Mouse (Mus musculus) erythroblast, embryonic 14.5 days (primary cell): ENCODE measurements around the gene Macrod2. TPM values are rescaled to one million over a fixed set of nuclear protein-coding genes. Genes with fewer than 3 reads are reported as not detected.

ENCODE experiments used
- H3K27me3 ChIP-seq: 2 replicates; pipeline ENCODE4 v1.6.1; 2012; ENCODE audit warnings: inconsistent platforms; ENCODE audit not compliant: control insufficient read depth
- H3K36me3 ChIP-seq: 2 replicates; pipeline ENCODE4 v1.6.1; 2012; ENCODE audit warnings: mild to moderate bottlenecking, inconsistent platforms; ENCODE audit not compliant: control insufficient read depth
- H3K4me1 ChIP-seq: 2 replicates; pipeline ENCODE4 v1.6.1; 2012; ENCODE audit warnings: inconsistent platforms; ENCODE audit not compliant: control insufficient read depth
- H3K4me3 ChIP-seq: replicated peaks from 2 replicates; pipeline ENCODE3; 2012; ENCODE audit warnings: moderate library complexity, mild to moderate bottlenecking, inconsistent platforms
- H3K9me3 ChIP-seq: 2 replicates; pipeline ENCODE4 v1.6.1; 2012; ENCODE audit warnings: low read length, inconsistent platforms, mixed read lengths; ENCODE audit not compliant: control insufficient read depth
- GATA1 ChIP-seq: IDR thresholded peaks from 2 replicates; pipeline ENCODE4 v1.6.1; 2012; ENCODE audit warnings: low read length, inconsistent platforms, mixed read lengths
- TAL1 ChIP-seq: IDR thresholded peaks from 3 replicates; pipeline ENCODE4 v1.6.1; 2012; ENCODE audit warnings: low read length, inconsistent platforms, mixed read lengths
- polyA plus RNA-seq: library from polyadenylated mRNA; stranded (reverse); fragments of >175 nt; gene quantifications from 2 replicates; pipeline ENCODE4 v1.2.3, GENCODE M21; 2012

Gene Macrod2
- polyA plus RNA-seq, 1 experiment: 0.81 TPM

- Histone ChIP-seq H3K9me3 (no peaks in the 10 kb centered on the region; the same call in 1 of the 2 replicates), H3K27me3 (no peaks in the 10 kb centered on the region), H3K4me1 (no peaks in the 10 kb centered on the region), H3K36me3 (no peaks in the 10 kb centered on the region), H3K4me3 (no peak overlapping the region)
- TF ChIP-seq TAL1 (no peak), GATA1 (no peak)
Observed at GRCm38 (mm10) chr2:141158161-141158560, 763.1 kb downstream of the Macrod2 start.

- Histone ChIP-seq H3K27me3 (no peaks in the 10 kb centered on the region), H3K4me3 (no peak overlapping the region), H3K4me1 (no peaks in the 10 kb centered on the region), H3K9me3 (no peaks in the 10 kb centered on the region), H3K36me3 (no peaks in the 10 kb centered on the region)
- no peak for TF ChIP-seq GATA1
- TF ChIP-seq TAL1: no peak
Observed at GRCm38 (mm10) chr2:141163918-141164317, 768.8 kb downstream of the Macrod2 start.

- Histone ChIP-seq H3K9me3 (no peaks in the 10 kb centered on the region), H3K36me3 (no peaks in the 10 kb centered on the region), H3K27me3 (no peaks in the 10 kb centered on the region), H3K4me1 (no peaks in the 10 kb centered on the region), H3K4me3 (no peak overlapping the region)
- TF ChIP-seq GATA1 (no peak), TAL1 (no peak)
Observed at GRCm38 (mm10) chr2:141169586-141169985, 774.5 kb downstream of the Macrod2 start.

- Histone ChIP-seq H3K36me3 (no peaks in the 10 kb centered on the region), H3K4me3 (no peak overlapping the region), H3K27me3 (no peaks in the 10 kb centered on the region), H3K9me3 (no peaks in the 10 kb centered on the region), H3K4me1 (no peaks in the 10 kb centered on the region)
- no peak for TF ChIP-seq GATA1
- no peak for TF ChIP-seq TAL1
Observed at GRCm38 (mm10) chr2:141173167-141173566, 778.1 kb downstream of the Macrod2 start.

GRCm38 (mm10) chr2:141173607-141174006, 778.5 kb downstream of the Macrod2 start:
- H3K4me3 ChIP-seq: no peak overlapping the region
- no peaks in the 10 kb centered on the region for H3K4me1 ChIP-seq
- H3K9me3 ChIP-seq: no peaks in the 10 kb centered on the region
- no peaks in the 10 kb centered on the region for H3K27me3 ChIP-seq
- TF ChIP-seq GATA1 (no peak), TAL1 (no peak)
- H3K36me3 ChIP-seq: no peaks in the 10 kb centered on the region

GRCm38 (mm10) chr2:141180656-141181055, 785.5 kb downstream of the Macrod2 start:
- Histone ChIP-seq H3K4me1 (no peaks in the 10 kb centered on the region), H3K9me3 (no peaks in the 10 kb centered on the region), H3K36me3 (no peaks in the 10 kb centered on the region), H3K27me3 (no peaks in the 10 kb centered on the region), H3K4me3 (no peak overlapping the region)
- no peak for TF ChIP-seq GATA1
- TF ChIP-seq TAL1: no peak

- no peaks in the 10 kb centered on the region for H3K27me3 ChIP-seq
- H3K4me1 ChIP-seq: no peaks in the 10 kb centered on the region
- TF ChIP-seq TAL1: no peak
- H3K9me3 ChIP-seq: no peaks in the 10 kb centered on the region
- H3K4me3 ChIP-seq: no peak overlapping the region
- no peaks in the 10 kb centered on the region for H3K36me3 ChIP-seq
Observed at GRCm38 (mm10) chr2:141182034-141182759, 787.1 kb downstream of the Macrod2 start.

GRCm38 (mm10) chr2:141194476-141194875, 799.4 kb downstream of the Macrod2 start:
- Histone ChIP-seq H3K4me3 (no peak overlapping the region), H3K36me3 (no peaks in the 10 kb centered on the region), H3K4me1 (no peaks in the 10 kb centered on the region), H3K9me3 (no peaks in the 10 kb centered on the region), H3K27me3 (no peaks in the 10 kb centered on the region)
- no peak for TF ChIP-seq TAL1
- no peak for TF ChIP-seq GATA1

GRCm38 (mm10) chr2:141200481-141200880, 805.4 kb downstream of the Macrod2 start:
- no peaks in the 10 kb centered on the region for H3K4me1 ChIP-seq
- no peaks in the 10 kb centered on the region for H3K27me3 ChIP-seq
- TF ChIP-seq GATA1: no peak
- no peak for TF ChIP-seq TAL1
- H3K9me3 ChIP-seq: no peaks in the 10 kb centered on the region
- H3K4me3 ChIP-seq: no peak overlapping the region
- no peaks in the 10 kb centered on the region for H3K36me3 ChIP-seq

GRCm38 (mm10) chr2:141201303-141202014, 806.4 kb downstream of the Macrod2 start:
- no peaks in the 10 kb centered on the region for H3K27me3 ChIP-seq
- H3K9me3 ChIP-seq: no peaks in the 10 kb centered on the region
- no peaks in the 10 kb centered on the region for H3K4me1 ChIP-seq
- H3K36me3 ChIP-seq: no peaks in the 10 kb centered on the region
- H3K4me3 ChIP-seq: no peak overlapping the region
- TF ChIP-seq GATA1 (no peak), TAL1 (no peak)
